Mouse (Mus musculus) monocyte, adult 5-6 weeks (primary cell): ENCODE measurements around the gene Iqck. TPM values are rescaled to one million over a fixed set of nuclear protein-coding genes. Genes with fewer than 3 reads are reported as not detected.

Experiments used
- ATAC-seq: fragments of 153-309, 156-312 bp; replicated peaks from 2 replicates; pipeline ENCODE4 v1.8.0; 2017; ENCODE audit warnings: mild to moderate bottlenecking; ENCODE audit not compliant: low TSS enrichment, insufficient number of reproducible peaks, severe bottlenecking, poor library complexity, low FRiP score
- total RNA-seq: library from RNA; stranded (forward); fragments of 200-1000, 200-491, 200-594 nt; gene quantifications from 3 replicates; pipeline ENCODE4 v1.2.3, GENCODE M21; 2017

The Iqck gene
- total RNA-seq, 1 experiment from 2014 or later: 0.38 TPM

DNA sequence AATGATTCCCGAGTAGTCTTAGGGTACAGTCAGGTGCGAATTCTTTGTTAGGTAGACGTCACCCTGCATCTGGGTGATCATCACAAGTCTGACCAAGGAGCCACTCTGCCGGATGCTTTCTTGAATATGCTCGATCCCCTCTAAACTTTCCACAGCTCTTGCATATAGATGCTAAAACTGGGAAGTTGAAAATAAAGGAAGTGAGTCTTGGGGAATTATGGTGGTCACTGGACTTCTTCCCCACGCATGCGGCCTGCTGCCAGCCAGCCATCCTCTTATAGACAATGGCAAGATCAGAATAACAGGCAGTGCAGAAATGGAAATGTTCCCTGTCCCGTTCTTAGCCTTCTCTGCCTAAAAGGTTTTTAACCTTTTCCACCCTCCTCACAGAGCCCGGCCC lies 48.3 kb downstream of the Iqck start:
- ATAC-seq: no peak

DNA sequence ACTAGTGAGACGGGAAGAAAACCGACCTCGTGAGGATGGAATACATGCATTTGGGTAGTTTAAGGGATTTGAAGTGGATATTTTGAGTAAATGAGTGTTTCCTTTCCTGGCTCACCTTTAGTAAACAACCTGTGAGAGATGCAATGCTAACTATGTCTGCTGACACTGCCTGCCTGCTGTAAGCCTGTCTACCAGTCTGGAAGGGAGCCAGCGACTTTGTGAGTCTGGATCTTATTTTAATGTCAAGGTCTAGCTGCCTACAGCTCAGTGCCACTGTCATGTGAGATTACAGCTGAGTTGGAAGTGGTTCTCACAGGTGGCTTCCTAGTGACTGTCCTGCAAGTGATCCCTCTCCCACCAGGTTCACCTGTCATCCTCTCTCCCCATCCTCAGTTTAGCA lies 49.0 kb downstream of the Iqck start:
- no peak for ATAC-seq

DNA sequence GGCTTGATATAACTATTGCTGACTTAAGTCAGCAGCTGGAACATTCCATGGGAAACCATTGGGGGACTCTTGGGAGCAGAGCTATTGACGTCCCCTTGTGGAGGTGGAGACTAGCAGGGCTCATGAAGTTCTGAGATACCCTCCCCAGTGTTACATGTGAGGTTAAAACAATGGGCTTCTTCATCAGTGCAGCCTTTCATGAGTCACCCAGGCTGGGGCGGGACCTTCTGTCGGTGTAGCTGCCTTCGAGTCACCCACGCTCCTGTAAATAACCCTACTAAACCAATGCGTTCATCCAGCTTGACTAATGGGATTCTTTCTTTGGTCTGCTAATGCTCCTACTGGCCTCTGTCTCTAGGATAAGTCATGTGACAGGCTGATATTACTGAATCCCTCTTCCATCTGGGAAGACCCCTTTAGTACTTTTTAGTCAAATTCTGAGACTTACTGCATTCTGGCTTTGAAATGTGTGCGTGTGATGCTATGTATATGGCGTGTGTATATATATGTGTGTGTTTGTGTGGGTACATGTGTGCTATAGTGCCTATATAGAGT lies 53.5 kb downstream of the Iqck start:
- ATAC-seq: no peak

DNA sequence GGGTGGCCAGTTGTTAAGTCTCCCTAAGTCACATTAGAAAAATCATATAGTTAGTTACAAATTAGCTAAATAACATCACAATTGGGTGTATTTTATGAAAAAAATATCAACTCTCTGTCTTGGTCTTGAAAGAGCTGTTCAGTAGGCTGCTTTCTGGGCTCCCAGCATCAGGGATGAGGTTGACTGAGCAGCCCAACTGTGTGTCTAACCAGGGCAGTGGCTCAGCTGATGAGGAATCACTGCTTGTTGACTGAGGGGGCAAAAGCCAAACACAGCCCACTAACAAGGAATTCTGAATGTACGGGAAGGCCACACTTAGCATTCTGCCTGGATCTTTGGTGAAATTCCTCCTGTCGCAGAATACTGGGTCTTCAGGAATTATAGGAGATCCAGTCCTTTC lies 54.9 kb downstream of the Iqck start:
- ATAC-seq: no peak

DNA sequence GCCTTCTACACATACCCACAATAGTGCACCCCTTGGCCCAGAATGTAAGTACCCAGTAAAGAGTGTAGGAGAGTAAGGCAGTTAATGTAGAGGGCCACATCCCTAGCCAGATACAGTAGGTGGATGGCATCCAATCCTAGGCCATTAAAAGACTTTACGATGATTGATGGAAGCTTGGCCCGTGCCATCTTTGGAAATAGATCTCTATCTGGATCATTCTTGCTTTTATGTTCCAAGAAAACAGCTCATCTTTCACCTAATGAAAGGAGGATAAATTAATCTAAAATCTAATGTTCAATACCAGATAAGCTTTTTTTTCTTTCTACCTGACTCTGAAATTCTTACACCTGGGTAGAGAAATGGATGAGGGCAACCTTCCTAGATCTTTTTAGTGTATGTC lies 55.6 kb downstream of the Iqck start:
- ATAC-seq: no peak

DNA sequence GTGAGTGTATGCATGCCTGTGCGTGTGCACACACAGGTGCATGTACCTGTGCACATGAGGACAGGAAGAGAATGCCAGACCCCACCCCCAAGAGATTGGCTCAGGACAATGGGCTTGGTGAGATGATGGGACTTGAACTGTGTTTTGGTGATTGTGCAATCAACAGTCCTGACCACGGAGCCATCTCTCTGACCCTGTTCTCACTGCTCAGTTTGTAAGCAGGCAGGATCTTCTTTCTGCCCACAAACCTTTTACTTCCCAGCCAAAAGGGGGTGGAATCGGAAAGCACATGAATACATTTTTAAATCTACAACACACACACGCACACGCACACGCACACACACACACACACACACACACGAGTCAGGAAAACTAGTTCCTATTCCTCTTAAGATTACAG lies 56.0 kb downstream of the Iqck start:
- ATAC-seq: no peak

DNA sequence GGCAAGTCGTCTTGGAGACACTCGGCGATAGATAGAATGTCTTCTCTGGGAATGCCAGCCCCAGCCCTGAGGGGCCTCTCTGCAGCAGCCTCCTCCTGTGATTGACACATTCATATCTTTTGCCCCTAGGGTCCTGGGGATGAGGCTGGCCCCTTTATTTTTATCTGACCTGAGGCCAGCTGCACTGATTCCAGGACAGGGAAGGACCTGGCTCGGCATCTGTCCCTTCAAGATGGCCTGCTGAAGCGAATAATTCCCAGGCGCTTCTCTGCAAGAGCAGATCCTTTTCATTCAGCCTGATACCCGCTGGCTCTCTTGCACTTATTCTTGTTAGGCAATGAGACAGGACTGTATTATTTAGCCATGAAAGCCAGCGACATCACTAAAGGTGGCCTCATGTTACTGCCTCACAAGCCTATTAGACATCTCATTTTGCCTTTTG lies 56.5 kb downstream of the Iqck start:
- ATAC-seq: no peak

DNA sequence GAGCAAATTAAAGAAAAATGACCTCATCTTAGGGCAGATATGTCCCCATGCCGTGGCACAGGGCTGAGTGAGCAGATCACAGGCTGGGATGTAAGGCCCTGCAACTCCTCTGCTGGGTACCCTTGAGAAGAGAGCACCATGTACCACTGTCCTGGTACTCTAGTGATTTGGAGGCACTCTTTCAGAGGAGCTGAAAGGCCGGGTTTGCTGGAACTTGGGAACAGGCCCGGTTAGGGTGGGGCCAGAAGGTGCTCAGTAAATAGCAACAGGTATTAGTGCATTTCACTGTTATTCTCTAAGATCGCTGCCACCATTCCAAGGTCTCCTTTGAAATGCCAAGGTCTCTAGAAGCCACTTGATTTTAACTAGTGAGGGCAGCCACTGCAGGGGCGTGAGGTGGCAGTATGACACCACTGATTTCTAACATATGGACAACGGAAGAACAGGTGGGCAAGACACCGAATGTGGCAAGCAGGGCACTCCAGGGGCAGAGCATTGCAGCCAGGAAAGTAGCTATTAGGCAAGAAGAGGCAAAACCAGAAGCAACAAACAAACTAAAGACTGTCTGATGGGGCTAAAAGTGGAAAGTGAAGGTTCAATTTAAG lies 59.1 kb downstream of the Iqck start:
- ATAC-seq: no peak

DNA sequence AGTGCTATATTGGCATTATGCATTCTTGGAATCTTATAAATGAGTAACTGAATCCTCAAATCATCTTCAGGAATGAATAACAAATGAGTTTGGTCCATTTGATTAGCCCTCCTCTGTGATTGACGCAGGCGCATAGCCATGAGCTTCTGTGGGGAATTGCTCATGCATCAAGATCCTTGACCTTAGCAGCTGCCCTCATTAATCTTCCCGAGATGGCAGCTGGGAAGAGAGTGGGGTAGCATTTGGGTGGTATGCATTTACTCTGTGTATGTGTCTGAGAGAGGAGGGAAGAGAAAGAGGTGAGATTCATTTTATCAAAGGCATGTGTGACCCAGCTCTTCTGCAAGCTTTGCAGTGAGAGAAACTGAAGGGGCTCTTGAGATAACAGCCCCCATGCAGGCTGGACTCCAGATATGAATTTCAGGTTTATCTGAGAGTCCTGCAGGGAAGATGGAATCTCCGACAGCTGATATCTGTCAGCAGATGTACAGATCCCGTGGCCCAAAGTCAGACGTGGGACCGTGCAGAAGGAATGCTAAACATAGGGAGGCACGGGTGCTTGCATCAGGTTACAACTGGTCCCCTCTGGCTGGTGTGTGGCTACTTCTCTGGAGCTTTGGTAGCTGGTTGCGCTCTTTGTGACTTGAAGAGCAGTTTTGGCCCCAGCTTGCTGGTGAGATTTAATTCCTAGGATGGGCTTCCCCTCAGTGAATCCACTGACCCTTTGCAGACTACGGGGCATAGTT lies 63.9 kb downstream of the Iqck start:
- ATAC-seq: no peak

DNA sequence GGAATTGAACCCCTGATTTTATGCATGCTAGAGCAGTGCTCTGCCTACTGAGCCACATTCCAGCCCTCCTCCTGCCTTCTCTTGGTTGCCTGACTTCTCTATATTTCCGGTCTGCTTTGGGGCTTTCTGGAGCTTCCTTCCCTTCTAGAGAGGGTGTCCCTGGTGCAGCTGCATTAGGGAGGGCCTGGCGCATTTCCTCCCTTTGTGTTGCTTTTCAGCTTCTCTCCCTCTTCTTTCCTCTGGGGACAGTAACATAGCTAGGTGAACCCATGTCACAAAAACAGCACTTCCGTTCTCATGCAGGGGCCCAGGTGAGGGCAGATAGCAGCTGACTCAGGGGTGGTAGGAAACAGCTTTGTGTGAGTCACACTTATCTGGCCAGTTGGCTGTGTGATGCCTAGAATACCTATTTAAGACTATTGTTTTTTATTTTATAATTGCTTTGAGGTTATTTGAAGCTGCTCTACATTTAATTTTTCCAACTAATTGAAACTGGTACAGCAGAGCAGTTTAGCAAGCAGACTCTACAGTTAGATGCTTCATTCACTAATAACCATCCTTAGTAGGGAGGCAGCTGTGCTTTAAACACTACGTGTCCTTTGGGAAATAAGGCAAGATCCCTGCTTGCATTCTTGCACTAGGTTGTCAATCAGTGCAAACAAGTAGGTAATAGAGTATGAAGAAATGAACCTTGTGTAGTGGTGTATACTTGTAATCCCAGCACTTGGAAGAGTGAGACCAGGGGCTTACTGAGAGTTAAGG lies 67.1 kb downstream of the Iqck start:
- no peak for ATAC-seq

DNA sequence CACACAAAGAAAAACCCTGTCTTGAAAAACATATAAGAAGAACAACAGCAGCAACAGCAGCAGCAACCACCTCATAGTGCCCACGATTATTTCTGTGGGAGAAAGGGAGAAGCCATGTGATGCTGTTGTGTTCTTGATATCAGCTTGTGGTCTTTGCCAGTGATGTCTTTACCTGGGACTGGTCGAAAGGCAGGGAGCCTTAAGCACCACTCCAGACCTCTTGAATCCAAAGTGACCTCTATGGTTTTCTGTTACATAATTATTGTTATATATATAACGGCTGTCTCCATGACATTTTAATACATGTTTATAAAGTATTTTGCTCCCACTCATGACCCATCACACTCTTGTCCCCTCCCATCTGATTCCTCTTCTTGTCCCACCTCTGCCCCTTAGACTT lies 70.0 kb downstream of the Iqck start:
- no peak for ATAC-seq

DNA sequence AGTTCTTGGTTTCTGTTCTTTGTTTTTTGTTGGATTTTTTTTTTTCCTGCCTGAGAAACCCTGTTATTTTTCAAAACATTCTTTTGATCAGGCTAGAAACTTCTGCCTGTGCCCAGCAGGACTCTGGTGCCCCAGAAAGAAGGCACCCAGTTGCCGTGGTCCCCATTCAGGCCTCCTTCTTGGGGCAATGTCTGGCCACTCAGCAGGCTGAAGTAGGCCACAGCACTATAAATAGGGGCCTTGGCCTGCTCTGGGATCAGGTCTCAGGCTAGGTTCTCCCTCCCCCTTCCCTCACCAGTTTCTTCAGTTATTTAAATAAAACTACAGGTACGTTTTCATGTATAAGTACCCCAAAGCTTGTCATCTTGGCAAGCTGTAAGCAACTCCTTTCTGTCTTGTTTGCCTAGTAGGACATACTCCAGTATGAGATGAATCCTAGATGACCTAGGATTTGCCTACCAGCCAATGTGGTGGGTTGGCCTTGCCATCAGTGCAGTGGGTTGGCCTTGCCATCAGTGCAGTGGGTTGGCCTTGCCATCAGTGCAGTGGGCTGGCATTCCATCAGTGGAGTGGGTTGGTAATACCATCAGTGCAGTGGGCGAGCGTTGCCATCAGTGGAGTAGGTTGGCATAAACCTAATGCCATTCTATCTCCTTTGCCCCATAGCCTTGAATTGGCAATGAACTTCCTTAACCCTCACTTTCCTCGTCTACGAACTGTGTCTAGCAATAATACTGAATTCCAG lies 71.1 kb downstream of the Iqck start:
- no peak for ATAC-seq

DNA sequence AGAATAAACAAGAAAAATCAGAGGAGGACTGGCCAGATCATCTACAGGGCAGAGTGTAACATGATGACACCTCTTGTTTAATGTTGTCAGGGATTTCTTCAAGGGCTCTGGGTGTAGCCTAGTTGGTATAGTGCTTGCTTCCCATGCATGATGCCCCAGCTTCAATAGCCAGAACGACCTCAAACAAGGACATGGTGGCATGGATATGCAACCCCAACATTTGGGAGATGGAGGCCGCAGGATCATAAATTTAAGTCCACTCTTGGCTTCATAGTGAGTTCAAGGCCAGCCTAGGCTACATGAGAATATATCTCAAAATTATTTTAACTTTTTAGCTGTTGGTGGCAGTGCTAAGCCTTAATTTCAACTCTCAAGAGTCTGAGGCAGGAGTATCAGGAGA lies 71.7 kb downstream of the Iqck start:
- no peak for ATAC-seq

DNA sequence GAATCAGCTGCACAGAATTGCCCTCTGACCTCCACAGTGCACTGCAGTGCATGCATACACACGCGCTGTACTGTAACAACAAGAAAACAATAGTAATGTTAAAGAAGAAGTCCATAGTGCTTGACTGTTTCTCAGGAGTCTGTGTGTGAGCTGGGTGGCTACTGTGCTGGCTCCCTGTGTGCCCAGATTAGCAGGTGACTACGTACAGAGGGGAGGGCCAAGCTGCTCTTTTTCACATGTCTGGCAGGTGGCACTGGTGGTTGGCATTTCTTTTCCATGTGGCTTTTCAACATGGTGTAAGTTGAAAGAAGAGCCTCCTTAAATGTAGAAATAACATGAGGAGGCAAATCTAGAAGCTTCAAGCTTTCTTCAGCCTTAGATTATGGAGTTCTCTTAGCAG lies 72.8 kb downstream of the Iqck start:
- no peak for ATAC-seq

DNA sequence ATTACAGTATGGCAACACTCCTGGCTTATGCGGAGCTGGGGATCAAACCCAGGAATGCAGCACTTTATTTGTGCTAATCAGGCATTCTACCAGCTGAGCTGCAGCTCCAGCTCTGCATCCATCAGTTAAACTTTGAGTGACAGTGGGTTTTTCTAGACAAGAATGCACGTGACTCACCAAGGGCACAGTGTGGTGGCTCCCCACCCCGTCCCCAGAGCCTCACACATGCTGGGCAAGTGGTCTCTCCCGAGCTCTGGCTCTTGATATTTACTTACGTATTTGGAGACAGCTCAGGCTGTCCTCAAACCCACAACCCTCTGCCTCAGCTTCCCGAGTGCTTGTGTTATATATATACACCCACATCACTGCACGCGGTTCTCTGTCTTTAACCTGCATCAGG lies 73.4 kb downstream of the Iqck start:
- no peak for ATAC-seq

DNA sequence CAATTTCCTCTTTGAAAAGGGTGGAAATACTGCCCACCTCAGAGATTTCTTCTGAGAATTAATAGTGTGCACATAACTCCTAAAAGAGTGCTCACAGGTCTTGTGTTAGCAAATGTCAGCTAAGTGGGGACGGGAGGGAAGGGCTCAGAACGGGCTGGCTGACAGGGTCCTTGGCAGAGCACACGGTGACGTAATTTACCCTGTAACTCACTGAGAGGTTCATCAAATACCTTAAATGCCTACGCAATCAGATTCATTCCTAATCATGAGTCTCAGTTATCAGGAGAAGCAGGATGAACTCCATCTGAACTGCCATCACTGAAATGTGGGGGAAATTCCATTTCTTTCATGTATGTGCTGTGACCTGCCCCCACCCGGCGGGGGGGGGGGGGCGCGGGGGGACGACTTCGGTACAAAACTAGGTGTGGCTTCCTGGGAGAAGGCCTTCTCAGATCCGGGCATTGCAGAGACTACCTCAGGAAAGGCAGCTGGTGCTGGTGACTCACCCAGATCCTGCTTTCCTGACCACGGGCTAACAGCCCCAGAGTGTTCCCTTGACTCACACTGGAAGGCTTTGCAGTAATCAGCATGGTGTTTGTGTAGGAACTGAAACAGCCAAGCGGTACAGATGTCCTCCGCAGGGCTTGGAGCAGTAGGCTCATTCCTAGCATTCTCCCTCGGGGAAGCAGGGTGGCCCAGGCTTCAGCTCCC lies 74.2 kb downstream of the Iqck start:
- no peak for ATAC-seq

DNA sequence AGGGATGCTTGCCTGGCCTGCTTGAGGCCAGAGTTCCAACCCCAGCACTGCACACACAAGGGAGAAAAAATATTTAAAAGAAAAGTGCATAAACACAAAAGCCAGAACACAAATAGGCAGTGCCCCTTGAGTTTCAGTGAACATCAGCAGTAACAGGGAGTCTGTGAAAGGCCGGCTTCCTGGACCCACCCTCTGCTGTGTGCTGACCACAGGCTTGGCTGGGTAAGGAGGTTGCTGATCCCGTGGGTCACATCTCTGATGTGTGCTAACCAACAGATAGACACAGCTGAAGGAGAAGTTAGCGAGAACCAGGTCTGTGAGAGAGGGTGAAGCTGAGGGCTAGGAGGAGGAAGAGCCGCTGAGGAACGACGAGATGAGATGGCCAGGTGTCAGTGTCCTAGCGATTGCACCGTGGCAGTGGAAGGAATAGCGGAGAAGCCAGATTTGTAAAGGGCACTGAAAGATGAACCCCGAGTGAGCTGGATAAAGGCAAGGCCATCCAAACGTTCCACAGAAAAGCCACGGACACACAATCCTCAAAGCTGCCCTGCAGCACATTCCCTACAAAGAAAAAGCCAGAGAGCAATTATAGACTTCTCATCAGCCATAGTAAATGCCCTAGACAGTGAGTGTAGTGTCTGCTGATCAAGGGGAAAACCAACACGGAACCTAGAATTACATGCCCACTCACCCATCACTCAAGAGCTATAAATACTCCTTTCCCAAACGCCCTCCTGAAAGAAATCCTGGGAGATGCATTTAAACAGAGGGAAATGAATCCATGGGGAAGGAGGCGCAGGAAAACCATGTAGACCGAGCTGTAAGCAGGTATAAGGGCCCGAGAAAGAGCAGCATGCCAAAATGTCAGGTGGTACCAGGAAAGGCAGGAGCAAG lies 76.2 kb downstream of the Iqck start:
- no peak for ATAC-seq

DNA sequence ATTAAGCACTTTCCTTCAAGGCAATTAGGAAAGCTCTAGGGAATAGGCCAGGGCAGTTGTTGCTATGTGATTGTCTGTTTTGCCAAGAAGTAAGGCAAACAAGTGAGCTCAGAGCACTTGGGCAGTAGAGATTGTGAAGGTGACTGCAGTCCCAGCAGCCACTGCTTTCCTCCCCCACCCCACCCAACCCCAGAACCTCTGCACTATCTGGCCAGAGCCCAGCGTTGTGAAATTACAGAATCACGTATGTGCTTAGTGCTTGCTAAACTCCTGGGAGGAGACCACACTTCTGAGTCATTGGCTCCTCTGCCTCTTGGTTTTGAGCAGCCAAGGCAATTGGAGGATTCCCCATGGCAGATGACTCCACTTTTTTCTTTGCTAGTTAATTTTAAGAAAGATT lies 79.8 kb downstream of the Iqck start:
- no peak for ATAC-seq
